Mouse (Mus musculus) megakaryocyte, embryonic 14.5 days (primary cell): ENCODE measurements around the gene Laptm5.

Experiments used
- FLI1 ChIP-seq: IDR thresholded peaks from 2 replicates; pipeline ENCODE4 v1.6.1; 2012; ENCODE audit warnings: low read length, inconsistent platforms, mixed read lengths
- GATA1 ChIP-seq: IDR thresholded peaks from 3 replicates; pipeline ENCODE4 v1.6.1; 2012; ENCODE audit warnings: mixed read lengths, low read length, inconsistent platforms, borderline replicate concordance

GRCm38 (mm10) chr4:130972421-130972829 is 59.5 kb downstream of the Laptm5 start:
- TF ChIP-seq GATA1 (no peak), FLI1 (no peak)
